Mouse (Mus musculus) brain, embryonic 14.5 days (tissue): ENCODE measurements at regions not wholly inside any gene's neighbourhood (a gene's known extent, or its start where the extent isn't known, plus 50 kb on each side); places are given as distances from the start of the nearest gene placed in this dataset.

ENCODE experiments used
- CTCF ChIP-seq: fragments of 200-500 bp; IDR thresholded peaks from 2 replicates; pipeline ENCODE4 v1.5.1; 2012; ENCODE audit warnings: inconsistent platforms, mild to moderate bottlenecking, moderate library complexity, borderline replicate concordance; ENCODE audit not compliant: insufficient read depth, insufficient read length; ENCODE audit errors: extremely low read depth
- POLR2A ChIP-seq: fragments of 200-500 bp; IDR thresholded peaks from 2 replicates; pipeline ENCODE4 v1.6.1; 2012; ENCODE audit warnings: mild to moderate bottlenecking, inconsistent platforms, borderline replicate concordance; ENCODE audit not compliant: poor library complexity, insufficient read depth, insufficient read length, severe bottlenecking; ENCODE audit errors: extremely low read depth

DNA sequence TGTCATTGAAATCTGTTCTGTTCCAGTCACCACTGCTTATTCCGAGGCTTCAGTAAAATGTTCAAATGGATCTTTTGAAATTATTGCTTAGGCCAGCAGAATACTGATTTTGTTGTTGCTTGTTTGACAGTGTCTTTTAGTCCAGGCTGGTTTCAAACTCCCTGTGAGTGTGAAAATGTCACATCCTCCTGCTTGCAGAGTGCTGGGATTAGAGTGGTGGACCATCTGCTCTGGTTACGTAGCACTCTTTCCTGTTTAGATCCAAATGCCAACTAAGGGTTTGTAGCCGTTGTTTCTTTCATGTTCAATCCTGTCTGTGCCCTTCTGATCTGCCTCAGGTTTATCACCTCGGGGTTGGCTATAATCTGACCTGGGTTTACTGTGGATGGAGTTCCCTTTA lies 646.2 kb upstream of the Pkn2 start:
- TF ChIP-seq CTCF (no peak), POLR2A (no peak)
